Mouse (Mus musculus) bone marrow, adult 2 months (tissue): Measurements from ENCODE around the gene Fermt3.

Experiments
- CTCF ChIP-seq: fragments of 200-500 bp; IDR thresholded peaks from 2 replicates; pipeline ENCODE4 v1.5.1; 2011; ENCODE audit warnings: low read length, control low read depth; ENCODE audit not compliant: control insufficient read depth, insufficient read depth
- POLR2A ChIP-seq: fragments of 200-500 bp; IDR thresholded peaks from 2 replicates; pipeline ENCODE4 v1.6.1; 2011; ENCODE audit warnings: low read depth, mild to moderate bottlenecking, control low read depth, low read length, borderline replicate concordance; ENCODE audit not compliant: control insufficient read depth

- TF ChIP-seq POLR2A (no peak), CTCF (no peak)
Observed at GRCm38 (mm10) chr19:6990712-6991111, 28.6 kb downstream of the Fermt3 start.
